In the genomic region with DNA sequence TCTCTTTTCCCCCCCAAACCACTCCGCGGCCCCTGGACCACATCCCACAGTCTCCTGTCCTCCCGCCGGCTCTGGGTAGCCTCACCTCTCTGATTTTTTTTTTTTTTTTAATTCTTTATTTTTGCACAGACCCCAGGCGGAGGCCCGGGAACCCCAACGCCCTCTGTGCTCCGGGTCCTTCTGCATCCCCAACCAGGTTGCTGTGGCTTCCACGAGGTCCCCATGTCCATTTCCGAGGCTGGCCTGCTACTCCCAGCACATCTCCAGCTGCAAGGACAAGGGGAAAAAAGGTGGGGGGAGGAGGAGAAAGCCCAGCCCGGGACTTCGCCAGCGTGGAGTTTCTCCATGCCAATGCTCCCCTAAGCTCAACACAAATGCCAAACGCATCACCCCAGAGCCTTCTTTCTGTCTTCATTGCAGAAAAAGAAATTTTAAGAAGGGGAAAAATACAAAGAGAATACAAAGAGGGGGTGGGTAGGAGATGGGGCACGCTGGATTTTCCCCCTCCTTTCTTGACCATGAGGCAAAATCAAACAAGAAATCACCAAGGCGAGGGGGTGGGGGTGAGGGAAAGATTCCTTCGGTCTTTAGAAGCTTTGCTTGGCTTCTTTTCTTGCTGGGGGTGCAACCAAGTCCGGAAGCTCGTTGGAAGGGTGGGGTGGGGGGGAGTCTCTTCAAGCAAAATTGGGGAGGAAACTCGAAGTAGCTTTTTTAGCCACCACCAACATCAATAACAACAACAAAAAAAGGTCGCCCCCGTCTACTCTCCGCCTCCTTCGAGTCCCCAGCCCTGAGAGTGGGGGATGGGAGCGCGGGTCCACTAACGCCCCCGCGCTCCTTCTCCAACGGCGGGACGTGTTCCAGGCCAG, we compare ENCODE assay signal across 8 mouse cellular contexts. TPM values are rescaled to one million over a fixed set of nuclear protein-coding genes. Genes with fewer than 3 reads are reported as not detected.
DNase-seq lines count a peak whose midpoint lies in the region; ATAC-seq and TF ChIP-seq lines count a peak whose summit lies in the region.

No protein-coding gene starts in this region.

- peak overlapping the region; percentile 43 for H3K4me2 ChIP-seq in forebrain, embryonic 14.5 days (ENCODE audit: low read length)
- peak overlapping the region; percentile 39 for H3K4me2 ChIP-seq in lung, embryonic 16.5 days (ENCODE audit: low read depth, low read length)

- peak overlapping the region; percentile 83 for H3K4me3 ChIP-seq in E14TG2a.4 (replicated peaks; ENCODE audit: low read length)
- H3K4me3 ChIP-seq in bone marrow macrophage, adult 2 months (ENCODE audit: insufficient read depth, low read length): peak overlapping the region; percentile 72
- H3K4me3 ChIP-seq in forebrain, embryonic 14.5 days (ENCODE audit: low read depth, low read length): peak overlapping the region; percentile 100
- peak overlapping the region; percentile 65 for H3K4me3 ChIP-seq in lung, embryonic 16.5 days (ENCODE audit: low read length)

- DNase-seq in forebrain, embryonic 14.5 days (ENCODE audit: low spot score): peak; percentile 80
- DNase-seq in heart, postnatal 4 days: peak; percentile 78
- DNase-seq in layer of hippocampus, adult 9-11 months: peak; percentile 34
- peak; percentile 47 to 64 for DNase-seq in right cerebral cortex, adult 2 months (ENCODE audit: low spot score in 2 of 2)

- H3K27me3 ChIP-seq in E14TG2a.4 (ENCODE audit: insufficient read depth, low read length): peaks cover 15% of the 10 kb centered on the region
- no peaks in the 10 kb centered on the region for H3K27me3 ChIP-seq in forebrain, embryonic 14.5 days (replicated peaks; ENCODE audit: control insufficient read depth, insufficient read depth, low read length)
- H3K27me3 ChIP-seq in lung, embryonic 16.5 days (ENCODE audit: control insufficient read depth, insufficient read depth, low read depth, low read length): no peaks in the 10 kb centered on the region

- ATAC-seq in forebrain, embryonic 14.5 days: no peak
- peak; percentile 18 for ATAC-seq in lung, embryonic 16.5 days (ENCODE audit: low read depth)
- no peak for ATAC-seq in monocyte, adult 5-6 weeks (replicated peaks; ENCODE audit: insufficient number of reproducible peaks, low FRiP score, low TSS enrichment, poor library complexity, severe bottlenecking)

- TF ChIP-seq POLR2A in bone marrow macrophage, adult 2 months (IDR thresholded peaks at IDR 0.05; ENCODE audit: borderline replicate concordance, low read depth, low read length): no peak

- WGBS in forebrain, embryonic 14.5 days: under 1% methylated on average over 32 of the region's 32 CpGs
- WGBS in lung, embryonic 16.5 days: under 1% methylated on average over 32 of the region's 32 CpGs

- no peaks in the 10 kb centered on the region for H3K9me3 ChIP-seq in E14TG2a.4 (ENCODE audit: low read length)
- H3K9me3 ChIP-seq in forebrain, embryonic 14.5 days (replicated peaks; ENCODE audit: control insufficient read depth, low read length): no peaks in the 10 kb centered on the region
- no peaks in the 10 kb centered on the region for H3K9me3 ChIP-seq in lung, embryonic 16.5 days (ENCODE audit: control insufficient read depth, low read length)

- peaks cover 55% of the 10 kb centered on the region for H3K4me1 ChIP-seq in E14TG2a.4 (replicated peaks; ENCODE audit: low read depth, low read length)
- peaks cover 3% of the 10 kb centered on the region for H3K4me1 ChIP-seq in bone marrow macrophage, adult 2 months (ENCODE audit: control insufficient read depth, insufficient read depth, low read length)
- H3K4me1 ChIP-seq in forebrain, embryonic 14.5 days (ENCODE audit: control insufficient read depth, insufficient read depth, low read length): peaks cover 16% of the 10 kb centered on the region
- H3K4me1 ChIP-seq in lung, embryonic 16.5 days (replicated peaks; ENCODE audit: control insufficient read depth, insufficient read depth, low read length): peaks cover 19% of the 10 kb centered on the region

- no peak for TF ChIP-seq CTCF in E14TG2a.4 (conservative IDR thresholded peaks at IDR 0.05; ENCODE audit: low read length)
- TF ChIP-seq CTCF in bone marrow macrophage, adult 2 months (IDR thresholded peaks at IDR 0.05; ENCODE audit: low read depth, low read length): no peak

- H3K36me3 ChIP-seq in E14TG2a.4 (ENCODE audit: insufficient read depth, low read length): no peaks in the 10 kb centered on the region
- H3K36me3 ChIP-seq in forebrain, embryonic 14.5 days (ENCODE audit: control insufficient read depth, insufficient read depth, low read length): peaks cover 23% of the 10 kb centered on the region
- no peaks in the 10 kb centered on the region for H3K36me3 ChIP-seq in lung, embryonic 16.5 days (ENCODE audit: control insufficient read depth, insufficient read depth, low read length)

- H3K27ac ChIP-seq in bone marrow macrophage, adult 2 months (ENCODE audit: insufficient read depth, low read depth, low read length): no peak overlapping the region
- H3K27ac ChIP-seq in forebrain, embryonic 14.5 days (ENCODE audit: low read depth, low read length): peak overlapping the region; percentile 100
- H3K27ac ChIP-seq in lung, embryonic 16.5 days (ENCODE audit: low read length): peak overlapping the region; percentile 97

- peak overlapping the region; percentile 100 for H3K9ac ChIP-seq in forebrain, embryonic 14.5 days (ENCODE audit: low read length)
- peak overlapping the region; percentile 99 for H3K9ac ChIP-seq in lung, embryonic 16.5 days (ENCODE audit: low read length)

RNA-seq across cellular contexts. Expression of a gene that starts 2.7 kb away (rescaled TPM):
- polyA plus RNA-seq in bone marrow macrophage, adult 2 months (2012; ENCODE audit: insufficient read depth, insufficient read length, missing spikeins): 0.88 and 1.0 TPM in 2 replicates
- polyA plus RNA-seq in forebrain, embryonic 14.5 days (2014; fragmentation: Nextera tagmentation; extraction: Ambion mirVana): 284 and 311 TPM in 2 replicates
- total RNA-seq in heart, postnatal 4 days (2021): 100 to 1,000 TPM; 117 to 131 TPM
- polyA plus RNA-seq in lung, embryonic 16.5 days (2015; fragmentation: Nextera tagmentation; extraction: Ambion mirVana): 25.8 and 38.5 TPM in 2 replicates
- total RNA-seq in monocyte, adult 5-6 weeks (2017): 0.29 to 2.4 TPM (median 0.43 TPM) in 3 replicates

Comparison
In these comparisons a context has a peak if more than half of its experiments do, and no peak if none do; other contexts are left out.
1. RNA of a gene that starts 2.7 kb away (polyA plus RNA-seq): 284 to 311 TPM in forebrain, embryonic 14.5 days and 25.8 to 38.5 TPM in lung, embryonic 16.5 days; 0.88 to 1.0 TPM in bone marrow macrophage, adult 2 months; every median in the first group is over 10 times any median in the second.
2. Peak in every context shown above with its lines, with median percentiles within 50 percentile points of each other: H3K4me3 ChIP-seq and DNase-seq.